21 mouse cellular contexts compared by ENCODE assay signal in the genomic region with DNA sequence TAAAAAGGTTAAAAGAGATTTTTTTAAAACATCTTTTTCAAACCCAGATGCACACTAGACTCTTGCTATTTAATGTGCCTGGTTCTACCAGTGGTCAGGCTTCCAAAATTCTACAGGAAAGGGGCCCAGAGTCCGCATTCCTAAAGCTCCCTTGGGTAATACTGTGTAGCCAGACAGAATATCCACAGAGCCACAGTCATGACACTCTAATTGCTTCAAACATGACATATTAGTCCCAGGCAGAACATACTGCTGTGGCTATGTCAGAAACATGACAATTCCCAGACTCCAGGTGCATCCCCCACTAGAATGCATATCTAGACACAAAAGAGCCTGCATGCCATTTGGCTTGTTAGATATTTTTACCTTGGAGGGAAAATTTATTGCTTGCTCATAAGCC. TPM values are rescaled to one million over a fixed set of nuclear protein-coding genes. Genes with fewer than 3 reads are reported as not detected.
A peak's percentile ranks its signal among the peaks of the same experiment; 100 is the strongest.
DNase-seq lines count a peak whose midpoint lies in the region; ATAC-seq and TF ChIP-seq lines count a peak whose summit lies in the region.
"Had no signal": no experiment of that assay in that cellular context is flagged by ENCODE, and none has a peak within 500 bp of the region (broad histone marks: within the 10 kb centered on the region; RNA-seq: fewer than 3 reads in every experiment).

No protein-coding gene starts in this region.

- no peak overlapping the region for H3K4me3 ChIP-seq in heart, embryonic 15.5 days
- H3K4me3 ChIP-seq in embryonic fibroblast, embryonic 13.5 days (ENCODE audit: insufficient read depth, low read length): no peak overlapping the region
- H3K4me3 ChIP-seq in limb, embryonic 15.5 days: no peak overlapping the region
- H3K4me3 ChIP-seq in midbrain, embryonic 10.5 days: no peak overlapping the region
- H3K4me3 ChIP-seq: hindbrain, embryonic 15.5 days; liver, embryonic 13.5 days; neural tube, embryonic 12.5 days had no signal

- no peaks in the 10 kb centered on the region for H3K27me3 ChIP-seq in heart, embryonic 15.5 days
- H3K27me3 ChIP-seq in limb, embryonic 15.5 days: no peaks in the 10 kb centered on the region
- H3K27me3 ChIP-seq in midbrain, embryonic 10.5 days (ENCODE audit: low read depth, poor library complexity, severe bottlenecking): 0 out of 2 replicates have a peak, but pooled peaks cover 3% of the 10 kb centered on the region
- H3K27me3 ChIP-seq: hindbrain, embryonic 15.5 days; liver, embryonic 13.5 days; neural tube, embryonic 12.5 days had no signal

- peak overlapping the region; percentile 42 for H3K27ac ChIP-seq in heart, embryonic 15.5 days
- H3K27ac ChIP-seq in embryonic fibroblast, embryonic 13.5 days (ENCODE audit: insufficient read depth, low read length): peak overlapping the region; percentile 34; the same call in 1 of the 2 replicates
- peak overlapping the region; percentile 76 for H3K27ac ChIP-seq in limb, embryonic 15.5 days
- H3K27ac ChIP-seq in midbrain, embryonic 10.5 days (replicated peaks): no peak overlapping the region
- H3K27ac ChIP-seq: hindbrain, embryonic 15.5 days; liver, embryonic 13.5 days; neural tube, embryonic 12.5 days had no signal

- 64% methylated on average over 1 of the region's 1 CpGs for WGBS in heart, embryonic 15.5 days
- WGBS in limb, embryonic 15.5 days: 45% methylated on average over 1 of the region's 1 CpGs
- 84% methylated on average over 1 of the region's 1 CpGs for WGBS in midbrain, embryonic 10.5 days

- H3K4me1 ChIP-seq in heart, embryonic 15.5 days (replicated peaks): peaks cover 21% of the 10 kb centered on the region
- H3K4me1 ChIP-seq in embryonic fibroblast, embryonic 13.5 days (ENCODE audit: control insufficient read depth, insufficient read depth, low read length): peaks cover 7% of the 10 kb centered on the region; the same call in 1 of the 2 replicates
- peaks cover 18% of the 10 kb centered on the region for H3K4me1 ChIP-seq in limb, embryonic 15.5 days
- peaks cover 7% of the 10 kb centered on the region for H3K4me1 ChIP-seq in midbrain, embryonic 10.5 days
- H3K4me1 ChIP-seq: hindbrain, embryonic 15.5 days; liver, embryonic 13.5 days; neural tube, embryonic 12.5 days had no signal

- no peak overlapping the region for H3K9ac ChIP-seq in heart, embryonic 15.5 days
- no peak overlapping the region for H3K9ac ChIP-seq in limb, embryonic 15.5 days
- H3K9ac ChIP-seq: hindbrain, embryonic 15.5 days; liver, embryonic 13.5 days; neural tube, embryonic 12.5 days had no signal

- no peak for DNase-seq in heart, postnatal 14 days
- DNase-seq in MN1 (ENCODE audit: low spot score): peak; percentile 41
- no peak for DNase-seq in spleen, postnatal 36 days (ENCODE audit: low spot score in 2 of 2)
- no peak for DNase-seq in adrenal gland, adult 2 months
- DNase-seq in midbrain, embryonic 10.5 days (ENCODE audit: low spot score): no peak
- DNase-seq: adrenal gland, postnatal 36 days; B cell, adult 2 months; cerebellum, adult 9-11 months; heart, postnatal 36 days; kidney, adult 2 months; kidney, postnatal 25 days; liver, embryonic 13.5 days; lung, postnatal 14 days; thymus, adult 2 months had no signal

- TF ChIP-seq POLR2A in embryonic fibroblast, embryonic 13.5 days (IDR thresholded peaks at IDR 0.05; ENCODE audit: low read depth, low read length): no peak

- no peaks in the 10 kb centered on the region for H3K36me3 ChIP-seq in heart, embryonic 15.5 days
- no peaks in the 10 kb centered on the region for H3K36me3 ChIP-seq in limb, embryonic 15.5 days
- no peaks in the 10 kb centered on the region for H3K36me3 ChIP-seq in midbrain, embryonic 10.5 days
- H3K36me3 ChIP-seq: hindbrain, embryonic 15.5 days; liver, embryonic 13.5 days; neural tube, embryonic 12.5 days had no signal

- H3K4me2 ChIP-seq in heart, embryonic 15.5 days: no peak overlapping the region
- no peak overlapping the region for H3K4me2 ChIP-seq in limb, embryonic 15.5 days
- H3K4me2 ChIP-seq: hindbrain, embryonic 15.5 days; liver, embryonic 13.5 days; neural tube, embryonic 12.5 days had no signal

- intact Hi-C loops in heart, postnatal 14 days (cut with DNase I): no loop called here

- H3K9me3 ChIP-seq in heart, embryonic 15.5 days (replicated peaks): no peaks in the 10 kb centered on the region
- H3K9me3 ChIP-seq in limb, embryonic 15.5 days: no peaks in the 10 kb centered on the region
- H3K9me3 ChIP-seq in midbrain, embryonic 10.5 days (replicated peaks): no peaks in the 10 kb centered on the region
- H3K9me3 ChIP-seq: hindbrain, embryonic 15.5 days; liver, embryonic 13.5 days; neural tube, embryonic 12.5 days had no signal

- no peak for TF ChIP-seq CTCF in embryonic fibroblast, embryonic 13.5 days (IDR thresholded peaks at IDR 0.05; ENCODE audit: borderline replicate concordance, insufficient read depth, low read length)

- ATAC-seq in heart, embryonic 15.5 days (replicated peaks; ENCODE audit: insufficient number of reproducible peaks, insufficient read depth, low FRiP score, low read depth): no peak
- no peak for ATAC-seq in limb, embryonic 15.5 days (ENCODE audit: insufficient number of reproducible peaks, low FRiP score, low TSS enrichment, low read depth)
- ATAC-seq: forebrain, embryonic 16.5 days had no signal

RNA-seq across cellular contexts. Expression of a gene that starts 35.4 kb away (rescaled TPM):
- 92.1 and 115 TPM in 2 replicates for polyA plus RNA-seq in heart, embryonic 15.5 days (2015; fragmentation: Nextera tagmentation; extraction: Ambion mirVana)
- total RNA-seq in heart, postnatal 14 days (2021): 1 to 10 TPM; 3.1 to 5.8 TPM
- polyA plus RNA-seq in embryonic fibroblast, embryonic 13.5 days (2011; ENCODE audit: insufficient read length, low read depth, missing spikeins): 1.6 TPM in 2 replicates
- polyA plus RNA-seq in limb, embryonic 15.5 days (2015; fragmentation: Nextera tagmentation; extraction: Ambion mirVana): 17.6 and 35.9 TPM in 2 replicates
- 10 to 100 TPM; 46.1 to 86.5 TPM for total RNA-seq in adrenal gland, adult 2 months (2021)
- 11.0 and 13.5 TPM in 2 replicates for polyA plus RNA-seq in adrenal gland, adult 2 months (2012; rRNA removed)
- 13.6 and 15.8 TPM in 2 replicates for polyA plus RNA-seq in midbrain, embryonic 10.5 days (2016; fragmentation: Nextera tagmentation; extraction: Ambion mirVana)
- total RNA-seq: monocyte, adult 5-6 weeks had no signal

RNA-seq across cellular contexts. Expression of a gene that starts 53.7 kb away (rescaled TPM):
- polyA plus RNA-seq in heart, embryonic 15.5 days (2015; fragmentation: Nextera tagmentation; extraction: Ambion mirVana): 42.5 and 45.8 TPM in 2 replicates
- total RNA-seq in heart, postnatal 14 days (2021): 1 to 10 TPM; 1.0 to 2.3 TPM
- polyA plus RNA-seq in embryonic fibroblast, embryonic 13.5 days (2011; ENCODE audit: insufficient read length, low read depth, missing spikeins): 17.5 and 24.4 TPM in 2 replicates
- 41.8 and 43.2 TPM in 2 replicates for polyA plus RNA-seq in limb, embryonic 15.5 days (2015; fragmentation: Nextera tagmentation; extraction: Ambion mirVana)
- total RNA-seq in adrenal gland, adult 2 months (2021): 1 to 10 TPM; 1.3 to 2.7 TPM
- 0.20 and 0.22 TPM in 2 replicates for polyA plus RNA-seq in adrenal gland, adult 2 months (2012; rRNA removed)
- 103 and 112 TPM in 2 replicates for polyA plus RNA-seq in midbrain, embryonic 10.5 days (2016; fragmentation: Nextera tagmentation; extraction: Ambion mirVana)

Comparison
In these comparisons a context has a peak if more than half of its experiments do, and no peak if none do; other contexts are left out.
1. RNA of a gene that starts 53.7 kb away (polyA plus RNA-seq): 103 to 112 TPM in midbrain, embryonic 10.5 days, 42.5 to 45.8 TPM in heart, embryonic 15.5 days, 41.8 to 43.2 TPM in limb, embryonic 15.5 days and 17.5 to 24.4 TPM in embryonic fibroblast, embryonic 13.5 days; 0.20 to 0.22 TPM in adrenal gland, adult 2 months; every median in the first group is over 10 times any median in the second.